Mouse (Mus musculus) MEL (cell line): ENCODE measurements around the gene Olfr1034.

ENCODE experiments used
- CHD2 ChIP-seq: IDR thresholded peaks from 2 replicates; pipeline ENCODE4 v1.6.1; 2011; ENCODE audit warnings: low read length, improper control_type of control experiment
- EP300 ChIP-seq, 2 experiments: IDR thresholded peaks; 2 replicates each; pipeline ENCODE4 v1.6.1; 2011; ENCODE audit warnings: improper control_type of control experiment in 2 of 2, low read length in 2 of 2, low read depth in 1 of 2, mild to moderate bottlenecking in 1 of 2
- ETS1 ChIP-seq: IDR thresholded peaks from 2 replicates; pipeline ENCODE4 v1.6.1; 2012; ENCODE audit warnings: low read depth, mild to moderate bottlenecking, inconsistent platforms, low read length, improper control_type of control experiment, moderate library complexity
- GABPA ChIP-seq: IDR thresholded peaks from 2 replicates; pipeline ENCODE4 v1.6.1; 2012; ENCODE audit warnings: low read depth, mild to moderate bottlenecking, inconsistent platforms, low read length, improper control_type of control experiment, moderate library complexity
- GATA1 ChIP-seq: IDR thresholded peaks from 2 replicates; pipeline ENCODE4 v1.6.1; 2011; ENCODE audit warnings: low read depth, low read length, improper control_type of control experiment
- JUND ChIP-seq: IDR thresholded peaks from 2 replicates; pipeline ENCODE4 v1.6.1; 2011; ENCODE audit warnings: low read depth, mild to moderate bottlenecking, improper control_type of control experiment, low read length
- POLR2A ChIP-seq, 2 experiments: IDR thresholded peaks; 2 replicates each; pipeline ENCODE4 v1.6.1; 2011 to 2012; ENCODE audit warnings: low read length in 2 of 2, mild to moderate bottlenecking in 2 of 2, control low read depth in 1 of 2, improper control_type of control experiment in 1 of 2, low read depth in 1 of 2, moderate library complexity in 1 of 2; ENCODE audit not compliant: control insufficient read depth in 1 of 2, insufficient read depth in 1 of 2, poor library complexity in 1 of 2
- ZC3H11A ChIP-seq: IDR thresholded peaks from 2 replicates; pipeline ENCODE4 v1.6.1; 2012; ENCODE audit warnings: low read depth, mild to moderate bottlenecking, inconsistent platforms, low read length, improper control_type of control experiment

GRCm38 (mm10) chr2:86045561-86045960 lies at the start of gene Olfr1034:
- TF ChIP-seq CHD2 = no peak
- TF ChIP-seq GABPA = no peak
- TF ChIP-seq EP300 (IDR thresholded peaks at IDR 0.05; ENCODE audit: low read depth in 1 of 2, low read length in 2 of 2) = no peak
- no peak for TF ChIP-seq POLR2A (IDR thresholded peaks at IDR 0.05; ENCODE audit: control insufficient read depth in 1 of 2, insufficient read depth in 1 of 2, low read depth in 1 of 2, low read length in 2 of 2, poor library complexity in 1 of 2)
- TF ChIP-seq JUND = no peak
- no peak for TF ChIP-seq ETS1
- no peak for TF ChIP-seq GATA1
- no peak for TF ChIP-seq ZC3H11A
